Mouse (Mus musculus) embryonic fibroblast, embryonic 13.5 days (primary cell): ENCODE results near the gene Nt5dc2.

Experiments
- CTCF ChIP-seq: IDR thresholded peaks from 2 replicates; pipeline ENCODE4 v1.5.1; 2011; ENCODE audit warnings: mild to moderate bottlenecking, control low read depth, low read length, moderate library complexity, borderline replicate concordance; ENCODE audit not compliant: insufficient read depth
- POLR2A ChIP-seq: IDR thresholded peaks from 2 replicates; pipeline ENCODE4 v1.6.1; 2011; ENCODE audit warnings: low read depth, mild to moderate bottlenecking, control low read depth, low read length, moderate library complexity

DNA sequence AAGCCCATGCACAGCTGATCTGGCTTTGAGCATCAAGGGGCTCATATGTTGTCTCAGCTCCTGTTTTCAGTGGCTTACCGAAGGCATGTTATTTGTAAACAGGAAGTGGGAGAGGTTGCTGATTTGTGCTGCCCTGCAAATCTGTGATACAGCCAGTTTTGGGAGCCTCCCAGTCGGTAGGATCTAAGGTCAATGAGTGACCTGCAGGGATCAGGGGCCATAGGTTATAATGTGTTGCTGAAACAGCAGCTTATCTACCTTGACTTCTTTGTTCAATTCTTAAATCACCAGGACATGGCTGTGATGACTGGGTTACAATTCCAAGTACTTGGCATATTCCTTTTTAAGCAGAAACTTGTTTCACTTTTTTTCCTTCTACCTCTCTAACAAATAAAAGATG, 15.3 kb upstream of the Nt5dc2 start:
- no peak for TF ChIP-seq CTCF
- TF ChIP-seq POLR2A: no peak
